Mouse (Mus musculus): ENCODE measurements around the gene Nog. TPM values are rescaled to one million over a fixed set of nuclear protein-coding genes. Genes with fewer than 3 reads are reported as not detected.

Gene Nog
- total RNA-seq (2021) (under 1 TPM; 0.18 to 0.20 TPM), polyA plus RNA-seq (2012; rRNA removed) (0.18 and 0.39 TPM in 2 replicates)
- long read RNA-seq: 0 reads

DNA sequence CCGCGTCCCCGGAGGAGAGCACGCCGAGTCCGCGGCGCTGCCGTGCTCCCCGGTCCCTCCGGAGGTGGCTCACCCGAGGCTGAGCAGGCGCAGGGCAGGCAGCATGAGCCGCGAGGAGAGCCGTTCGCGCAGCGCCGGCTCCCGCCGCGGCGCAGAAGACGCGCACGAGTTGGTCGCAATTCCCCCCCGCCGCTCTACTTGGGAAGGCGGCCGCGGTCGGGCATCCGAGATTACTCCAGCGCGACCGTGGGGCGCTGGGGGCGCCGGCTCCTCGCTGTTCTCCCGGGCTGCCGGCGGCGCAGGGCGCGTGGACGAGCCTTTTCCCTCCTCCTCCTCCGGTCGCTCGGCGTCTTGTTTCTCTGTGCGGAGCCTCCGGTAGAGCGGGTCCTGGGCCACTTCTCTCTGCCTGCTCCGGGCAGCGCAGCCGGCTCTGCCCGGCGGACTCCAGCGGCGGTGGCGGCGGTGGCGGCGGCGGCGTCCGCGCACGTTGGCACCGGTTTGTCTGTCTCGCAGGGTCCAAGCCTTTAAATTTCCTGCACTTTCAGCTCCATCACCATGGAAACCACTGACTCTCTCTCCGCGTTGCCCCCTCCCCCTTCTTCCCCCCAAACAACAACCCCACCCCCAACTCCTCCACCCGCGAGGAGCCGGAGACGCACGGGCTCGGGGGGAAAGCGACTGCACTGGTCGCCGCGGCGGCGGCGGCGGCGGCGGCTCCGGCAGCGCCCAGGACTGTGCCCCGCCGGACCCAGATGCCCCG, at the start of gene Nog:
TSS of gene Nog (minus strand) at position 277 of the 760 bp plus-strand sequence.
- under 1% methylated on average over 96 of the region's 97 CpGs for WGBS
- intact Hi-C loops (cut with DNase I): loop anchor here (5.0 to 10.0 kb wide), 2 partner anchors 220 to 317 kb away; no protein-coding TSS in a partner anchor
- no peak for TF ChIP-seq CTCF (IDR thresholded peaks at IDR 0.05)
- no peak for TF ChIP-seq POLR2A (IDR thresholded peaks at IDR 0.05; ENCODE audit: insufficient read depth, low read depth, low read length)
- TF ChIP-seq EP300 (IDR thresholded peaks at IDR 0.05; ENCODE audit: insufficient read depth, low read depth, low read length): no peak
- Histone ChIP-seq H3K27me3 (ENCODE audit: control insufficient read depth, insufficient read depth, low read length) (peaks cover 19% of the 10 kb centered on the region), H3K9ac (ENCODE audit: low read depth, low read length) (peak within 1 kb of the TSS; percentile 33), H3K79me2 (replicated peaks; ENCODE audit: control insufficient read depth, insufficient read depth, low read length) (no peaks in the 10 kb centered on the region), H3K27ac (no peak within 1 kb of the TSS), H3K36me3 (ENCODE audit: control insufficient read depth, insufficient read depth, low read length) (no peaks in the 10 kb centered on the region), H3K4me3 (peak within 1 kb of the TSS; percentile 56), H3K4me1 (ENCODE audit: control insufficient read depth, insufficient read depth, low read length) (no peaks in the 10 kb centered on the region)
- peak; percentile 40 to 63 for DNase-seq

- H3K9ac ChIP-seq (ENCODE audit: low read depth, low read length): no peak overlapping the region
- no peaks in the 10 kb centered on the region for H3K4me1 ChIP-seq (ENCODE audit: control insufficient read depth, insufficient read depth, low read length)
- no peak for TF ChIP-seq POLR2A (IDR thresholded peaks at IDR 0.05; ENCODE audit: insufficient read depth, low read depth, low read length)
- intact Hi-C loops (cut with DNase I): no loop called here
- no peak for DNase-seq
- no peaks in the 10 kb centered on the region for H3K36me3 ChIP-seq (ENCODE audit: control insufficient read depth, insufficient read depth, low read length)
- H3K4me3 ChIP-seq: no peak overlapping the region
- 49% methylated on average over 12 of the region's 12 CpGs for WGBS
- H3K27ac ChIP-seq: no peak overlapping the region
- no peaks in the 10 kb centered on the region for H3K27me3 ChIP-seq (ENCODE audit: control insufficient read depth, insufficient read depth, low read length)
- no peaks in the 10 kb centered on the region for H3K79me2 ChIP-seq (replicated peaks; ENCODE audit: control insufficient read depth, insufficient read depth, low read length)
These were observed 38.1 kb upstream of the Nog start for GRCm38 (mm10) chr11:89340238-89340637.

DNA sequence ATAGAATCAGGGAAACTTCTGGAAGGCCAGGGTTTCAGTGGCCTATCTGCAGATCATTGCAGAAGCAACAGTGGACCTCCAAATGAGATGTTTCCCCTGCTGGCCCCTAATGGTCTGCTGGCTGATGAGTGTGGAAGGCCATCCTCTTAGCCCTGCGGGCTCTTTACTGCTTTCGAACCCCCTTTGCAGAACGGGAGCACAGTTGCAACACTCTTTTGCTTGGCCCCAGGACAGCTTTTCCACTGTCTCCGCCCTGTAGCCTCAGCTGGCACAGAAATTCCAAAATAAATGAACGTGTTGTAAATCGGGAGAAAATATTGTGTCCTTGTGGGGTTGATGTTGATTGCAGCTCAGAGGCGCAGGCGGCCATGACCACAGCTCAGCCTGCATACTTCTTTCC, 37.7 kb upstream of the Nog start:
- DNase-seq: no peak
- WGBS: 68% methylated on average over 8 of the region's 8 CpGs

GRCm38 (mm10) chr11:89337910-89338309, 35.8 kb upstream of the Nog start:
- Histone ChIP-seq H3K79me2 (replicated peaks; ENCODE audit: control insufficient read depth, insufficient read depth, low read length) (no peaks in the 10 kb centered on the region), H3K27me3 (ENCODE audit: control insufficient read depth, insufficient read depth, low read length) (no peaks in the 10 kb centered on the region), H3K36me3 (ENCODE audit: control insufficient read depth, insufficient read depth, low read length) (no peaks in the 10 kb centered on the region), H3K4me1 (ENCODE audit: control insufficient read depth, insufficient read depth, low read length) (no peaks in the 10 kb centered on the region), H3K4me3 (no peak overlapping the region), H3K27ac (no peak overlapping the region), H3K9ac (ENCODE audit: low read depth, low read length) (no peak overlapping the region)
- intact Hi-C loops (cut with DNase I): no loop called here
- TF ChIP-seq EP300 (IDR thresholded peaks at IDR 0.05; ENCODE audit: insufficient read depth, low read depth, low read length): no peak
- TF ChIP-seq CTCF (IDR thresholded peaks at IDR 0.05): no peak
- TF ChIP-seq POLR2A (IDR thresholded peaks at IDR 0.05; ENCODE audit: insufficient read depth, low read depth, low read length): no peak
- no peak for DNase-seq

More for the DNA sequence above, 37.7 kb upstream of the Nog start:
- Histone ChIP-seq H3K4me1 (ENCODE audit: control insufficient read depth, insufficient read depth, low read length) (no peaks in the 10 kb centered on the region), H3K27ac (no peak overlapping the region), H3K27me3 (ENCODE audit: control insufficient read depth, insufficient read depth, low read length) (no peaks in the 10 kb centered on the region), H3K9ac (ENCODE audit: low read depth, low read length) (no peak overlapping the region), H3K36me3 (ENCODE audit: control insufficient read depth, insufficient read depth, low read length) (no peaks in the 10 kb centered on the region), H3K4me3 (no peak overlapping the region), H3K79me2 (replicated peaks; ENCODE audit: control insufficient read depth, insufficient read depth, low read length) (no peaks in the 10 kb centered on the region)
- TF ChIP-seq EP300 (IDR thresholded peaks at IDR 0.05; ENCODE audit: insufficient read depth, low read depth, low read length): no peak
- TF ChIP-seq CTCF (IDR thresholded peaks at IDR 0.05): no peak
- TF ChIP-seq POLR2A (IDR thresholded peaks at IDR 0.05; ENCODE audit: insufficient read depth, low read depth, low read length): no peak
- intact Hi-C loops (cut with DNase I): no loop called here

GRCm38 (mm10) chr11:89327089-89327881, 25.2 kb upstream of the Nog start:
- H3K27ac ChIP-seq: no peak overlapping the region
- no peaks in the 10 kb centered on the region for H3K36me3 ChIP-seq (ENCODE audit: control insufficient read depth, insufficient read depth, low read length)
- H3K4me3 ChIP-seq: no peak overlapping the region
- no peak for TF ChIP-seq EP300 (IDR thresholded peaks at IDR 0.05; ENCODE audit: insufficient read depth, low read depth, low read length)
- TF ChIP-seq CTCF (IDR thresholded peaks at IDR 0.05): no peak
- TF ChIP-seq POLR2A (IDR thresholded peaks at IDR 0.05; ENCODE audit: insufficient read depth, low read depth, low read length): no peak
- WGBS: 57% methylated on average over 11 of the region's 11 CpGs
- no peaks in the 10 kb centered on the region for H3K79me2 ChIP-seq (replicated peaks; ENCODE audit: control insufficient read depth, insufficient read depth, low read length)
- H3K9ac ChIP-seq (ENCODE audit: low read depth, low read length): no peak overlapping the region
- DNase-seq: no peak
- H3K4me1 ChIP-seq (ENCODE audit: control insufficient read depth, insufficient read depth, low read length): no peaks in the 10 kb centered on the region
- H3K27me3 ChIP-seq (ENCODE audit: control insufficient read depth, insufficient read depth, low read length): no peaks in the 10 kb centered on the region
- intact Hi-C loops (cut with DNase I): no loop called here

DNA sequence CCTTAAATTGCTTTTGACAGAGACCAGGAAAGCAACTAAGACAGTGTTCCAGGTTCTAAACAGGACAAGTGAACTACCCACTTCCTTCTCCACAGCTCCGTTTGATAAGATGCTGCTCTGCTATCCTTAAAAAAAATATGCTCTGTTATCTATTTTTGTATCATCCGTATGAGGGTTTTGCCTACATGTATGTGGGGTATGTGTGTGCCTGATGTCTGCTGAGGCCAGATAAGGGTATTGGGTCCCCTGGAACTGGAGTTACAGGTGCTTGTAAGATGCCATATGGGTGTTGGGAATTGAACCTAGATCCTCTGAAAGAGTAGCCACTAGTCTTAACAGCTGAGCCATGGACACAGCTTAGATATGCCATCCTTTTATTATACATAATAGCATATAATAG, 19.6 kb upstream of the Nog start:
- DNase-seq: no peak
- Histone ChIP-seq H3K27ac (no peak overlapping the region), H3K36me3 (ENCODE audit: control insufficient read depth, insufficient read depth, low read length) (no peaks in the 10 kb centered on the region), H3K79me2 (replicated peaks; ENCODE audit: control insufficient read depth, insufficient read depth, low read length) (no peaks in the 10 kb centered on the region), H3K4me1 (ENCODE audit: control insufficient read depth, insufficient read depth, low read length) (no peaks in the 10 kb centered on the region), H3K4me3 (no peak overlapping the region), H3K9ac (ENCODE audit: low read depth, low read length) (no peak overlapping the region), H3K27me3 (ENCODE audit: control insufficient read depth, insufficient read depth, low read length) (no peaks in the 10 kb centered on the region)
- 46% methylated on average over 2 of the region's 2 CpGs for WGBS
- no peak for TF ChIP-seq CTCF (IDR thresholded peaks at IDR 0.05)
- TF ChIP-seq EP300 (IDR thresholded peaks at IDR 0.05; ENCODE audit: insufficient read depth, low read depth, low read length): no peak
- no peak for TF ChIP-seq POLR2A (IDR thresholded peaks at IDR 0.05; ENCODE audit: insufficient read depth, low read depth, low read length)
- intact Hi-C loops (cut with DNase I): no loop called here
